Mouse (Mus musculus): ENCODE measurements around the gene Abhd2.

Abhd2 gene

GRCm38 (mm10) chr7:79375594-79375993 lies 102.6 kb downstream of the Abhd2 start:
- DNase-seq (ENCODE audit: low spot score in 2 of 2) = no peak

- no peak for DNase-seq (ENCODE audit: low spot score in 2 of 2)
Measured at GRCm38 (mm10) chr7:79376516-79377275, 103.7 kb downstream of the Abhd2 start.

- DNase-seq (ENCODE audit: low spot score in 2 of 2) = no peak
Measured at GRCm38 (mm10) chr7:79386422-79387133, 113.6 kb downstream of the Abhd2 start, which contains the start of gene Rlbp1. Gene Rlbp1 (minus strand): TSS chr7:79387048.

- no peak for DNase-seq (ENCODE audit: low spot score in 2 of 2)
Measured at GRCm38 (mm10) chr7:79387140-79387539, 114.1 kb downstream of the Abhd2 start.

GRCm38 (mm10) chr7:79387991-79388390 lies 115.0 kb downstream of the Abhd2 start:
- no peak for DNase-seq (ENCODE audit: low spot score in 2 of 2)

- DNase-seq (ENCODE audit: low spot score in 2 of 2) = no peak
Measured at GRCm38 (mm10) chr7:79388671-79389206, 115.7 kb downstream of the Abhd2 start.

GRCm38 (mm10) chr7:79390141-79390708 lies 117.2 kb downstream of the Abhd2 start:
- DNase-seq (ENCODE audit: low spot score in 2 of 2) = no peak

GRCm38 (mm10) chr7:79391471-79391870 lies 118.5 kb downstream of the Abhd2 start:
- DNase-seq (ENCODE audit: low spot score in 2 of 2) = no peak

- DNase-seq (ENCODE audit: low spot score in 2 of 2) = peak; percentile 92 to 93
Measured at GRCm38 (mm10) chr7:79391883-79392649, 119.1 kb downstream of the Abhd2 start, which contains the start of gene Fanci. Gene Fanci (plus strand): TSS chr7:79391929.

- no peak for DNase-seq (ENCODE audit: low spot score in 2 of 2)
Measured at GRCm38 (mm10) chr7:79392860-79393513, 120.0 kb downstream of the Abhd2 start.

- no peak for DNase-seq (ENCODE audit: low spot score in 2 of 2)
Measured at GRCm38 (mm10) chr7:79393924-79394323, 120.9 kb downstream of the Abhd2 start.

GRCm38 (mm10) chr7:79394666-79395065 lies 121.7 kb downstream of the Abhd2 start:
- no peak for DNase-seq (ENCODE audit: low spot score in 2 of 2)

- DNase-seq (ENCODE audit: low spot score in 2 of 2) = no peak
Measured at GRCm38 (mm10) chr7:79395186-79395585, 122.2 kb downstream of the Abhd2 start.

GRCm38 (mm10) chr7:79397446-79397963 lies 124.5 kb downstream of the Abhd2 start:
- peak in 1 of 2 experiments; percentile 8 for DNase-seq (ENCODE audit: low spot score in 2 of 2)

- no peak for DNase-seq (ENCODE audit: low spot score in 2 of 2)
Measured at GRCm38 (mm10) chr7:79398426-79398825, 125.4 kb downstream of the Abhd2 start.

GRCm38 (mm10) chr7:79398971-79399370 lies 126.0 kb downstream of the Abhd2 start:
- DNase-seq (ENCODE audit: low spot score in 2 of 2) = no peak

GRCm38 (mm10) chr7:79400296-79400695 lies 127.3 kb downstream of the Abhd2 start:
- no peak for DNase-seq (ENCODE audit: low spot score in 2 of 2)

- no peak for DNase-seq (ENCODE audit: low spot score in 2 of 2)
Measured at GRCm38 (mm10) chr7:79414449-79415375, 141.7 kb downstream of the Abhd2 start.
